Mouse (Mus musculus): ENCODE measurements around the gene Ndufs6. TPM values are rescaled to one million over a fixed set of nuclear protein-coding genes. Genes with fewer than 3 reads are reported as not detected.

Ndufs6 gene
- polyA plus RNA-seq, 2 experiments, result 199 to 393 TPM

- H3K27me3 ChIP-seq (ENCODE audit: control insufficient read depth, insufficient read depth, low read length), result peaks cover 92% of the 10 kb centered on the region
- no peaks in the 10 kb centered on the region for H3K36me3 ChIP-seq (ENCODE audit: control insufficient read depth, insufficient read depth, low read length)
- H3K4me3 ChIP-seq (replicated peaks; ENCODE audit: low read length), result no peak overlapping the region
- no peak overlapping the region for H3K9ac ChIP-seq (ENCODE audit: low read depth, low read length, severe bottlenecking)
- DNase-seq (ENCODE audit: low spot score) (no peak), ATAC-seq (ENCODE audit: low FRiP score, low read depth) (no peak)
- no peaks in the 10 kb centered on the region for H3K9me3 ChIP-seq (ENCODE audit: control insufficient read depth, low read length)
- no peak for TF ChIP-seq POLR2A (IDR thresholded peaks at IDR 0.05; ENCODE audit: borderline replicate concordance, extremely low read depth, insufficient read depth, insufficient read length)
- H3K27ac ChIP-seq (replicated peaks; ENCODE audit: low read depth, low read length), result no peak overlapping the region
- peaks cover 4% of the 10 kb centered on the region; the same call in 1 of the 2 replicates for H3K4me1 ChIP-seq (ENCODE audit: control insufficient read depth, insufficient read depth, low read length)
- no peak overlapping the region for H3K4me2 ChIP-seq (replicated peaks; ENCODE audit: low read depth, low read length, severe bottlenecking)
- WGBS, result 9% methylated on average over 22 of the region's 22 CpGs
Measured at GRCm38 (mm10) chr13:73270451-73271081, 57.8 kb downstream of the Ndufs6 start.

- H3K4me3 ChIP-seq (replicated peaks; ENCODE audit: low read length), result no peak overlapping the region
- H3K4me1 ChIP-seq (ENCODE audit: control insufficient read depth, insufficient read depth, low read length), result peaks cover 9% of the 10 kb centered on the region; the same call in 1 of the 2 replicates
- no peak overlapping the region for H3K4me2 ChIP-seq (replicated peaks; ENCODE audit: low read depth, low read length, severe bottlenecking)
- H3K27me3 ChIP-seq (ENCODE audit: control insufficient read depth, insufficient read depth, low read length), result peaks cover 99% of the 10 kb centered on the region
- no peak for TF ChIP-seq POLR2A (IDR thresholded peaks at IDR 0.05; ENCODE audit: borderline replicate concordance, extremely low read depth, insufficient read depth, insufficient read length)
- H3K27ac ChIP-seq (replicated peaks; ENCODE audit: low read depth, low read length), result no peak overlapping the region
- no peaks in the 10 kb centered on the region for H3K36me3 ChIP-seq (ENCODE audit: control insufficient read depth, insufficient read depth, low read length)
- 16% methylated on average over 3 of the region's 3 CpGs for WGBS
- no peak overlapping the region for H3K9ac ChIP-seq (ENCODE audit: low read depth, low read length, severe bottlenecking)
- DNase-seq (ENCODE audit: low spot score), result no peak
- ATAC-seq (ENCODE audit: low FRiP score, low read depth), result no peak
- H3K9me3 ChIP-seq (ENCODE audit: control insufficient read depth, low read length), result no peaks in the 10 kb centered on the region
Measured at GRCm38 (mm10) chr13:73269891-73270290, 58.5 kb downstream of the Ndufs6 start.

Other genes with a start within 250 kb of the Ndufs6 start
- 6.7 and 7.4 TPM in 2 replicates for gene Irx4, start 68.1 kb downstream of the Ndufs6 start, polyA plus RNA-seq (2012; rRNA removed)
- 8.9 TPM in 2 replicates for gene Irx4, start 68.1 kb downstream of the Ndufs6 start, polyA plus RNA-seq (2014; fragmentation: Nextera tagmentation; extraction: Ambion mirVana)
- gene Mrpl36, start within 50 bp of the Ndufs6 start, polyA plus RNA-seq (2012; rRNA removed), result 91.9 and 102 TPM in 2 replicates
- gene Mrpl36, start within 50 bp of the Ndufs6 start, polyA plus RNA-seq (2014; fragmentation: Nextera tagmentation; extraction: Ambion mirVana), result 116 and 122 TPM in 2 replicates
- gene Lpcat1, start 138.7 kb upstream of the Ndufs6 start, polyA plus RNA-seq (2012; rRNA removed), result 51.7 and 69.6 TPM in 2 replicates
- 43.2 and 46.8 TPM in 2 replicates for gene Lpcat1, start 138.7 kb upstream of the Ndufs6 start, polyA plus RNA-seq (2014; fragmentation: Nextera tagmentation; extraction: Ambion mirVana)
- 0.06 and 0.17 TPM in 2 replicates for gene Slc6a3, start 208.2 kb upstream of the Ndufs6 start, polyA plus RNA-seq (2012; rRNA removed)
- gene Slc6a3, start 208.2 kb upstream of the Ndufs6 start, polyA plus RNA-seq (2014; fragmentation: Nextera tagmentation; extraction: Ambion mirVana), result 0.14 TPM in 1 of 2 replicates, not detected in the other

All from limb, embryonic 14.5 days (tissue).